Mouse (Mus musculus): ENCODE measurements around the gene Immp1l. TPM values are rescaled to one million over a fixed set of nuclear protein-coding genes. Genes with fewer than 3 reads are reported as not detected.

The Immp1l gene
- 10 to 100 TPM; 52.0 to 65.3 TPM for total RNA-seq (2021)
- long read RNA-seq, experiment 1, transcript Immp1l-201 (7 exons, 955 nt): major isoform, 156 of 176 reads
- long read RNA-seq, experiment 1, partial matches to known transcripts: 4 of 176 reads
- long read RNA-seq, experiment 1, other reads (novel, unspliced or antisense): 16 of 176 reads
- long read RNA-seq, experiment 2, transcript Immp1l-201 (7 exons, 955 nt): major isoform, 209 of 236 reads
- long read RNA-seq, experiment 2, partial matches to known transcripts: 9 of 236 reads
- long read RNA-seq, experiment 2, other reads (novel, unspliced or antisense): 18 of 236 reads

DNA sequence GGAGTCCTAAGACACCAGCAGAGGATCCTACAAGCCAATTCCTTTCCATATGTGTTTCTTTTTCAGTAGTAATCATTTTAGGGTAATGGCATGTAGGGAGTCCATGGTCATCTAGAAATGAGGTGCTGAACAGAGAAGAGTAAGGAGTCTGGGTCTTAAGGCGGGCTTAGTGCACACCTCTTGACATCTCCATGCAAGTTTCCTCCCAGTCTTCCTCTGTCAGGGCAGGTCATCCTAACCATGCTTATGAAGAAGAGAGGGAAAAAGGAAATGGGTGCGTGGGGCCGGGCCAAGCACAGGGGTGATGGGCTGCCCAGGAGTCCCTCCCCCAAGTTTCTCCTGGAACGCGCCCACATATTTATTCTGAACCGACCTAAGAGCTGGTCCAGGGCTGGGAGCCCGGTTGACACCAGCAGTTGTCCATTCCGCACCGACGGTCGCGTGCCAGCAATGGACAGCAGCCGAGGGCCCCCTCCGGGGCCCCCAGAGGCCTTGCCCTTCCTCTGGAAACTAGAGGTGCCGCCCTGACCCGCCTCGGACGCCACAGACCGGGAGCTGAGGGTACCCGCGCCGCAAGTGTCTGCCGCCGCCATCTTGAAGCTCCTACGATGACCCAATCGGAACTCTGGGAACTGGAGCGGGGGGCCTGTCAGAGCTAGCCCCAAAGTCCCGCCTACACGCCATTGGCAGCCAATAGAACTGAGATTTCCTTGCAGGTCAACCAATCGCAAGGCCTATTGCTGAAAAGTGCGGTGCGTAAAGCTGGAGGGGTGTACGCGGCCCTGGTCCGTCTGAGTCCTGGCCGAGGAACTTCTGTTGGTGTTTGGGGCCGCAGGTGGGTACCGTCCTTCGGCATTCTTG lies at the start of gene Immp1l, which contains the start of gene Elp4:
Gene Immp1l, plus strand, starts transcription at position 743 of the 861 bp plus-strand sequence.
Gene Elp4, minus strand, starts transcription at position 669 of the 861 bp plus-strand sequence.
- peak; percentile 95 to 96 for DNase-seq
- intact Hi-C loops (cut with DNase I): no loop called here

DNA sequence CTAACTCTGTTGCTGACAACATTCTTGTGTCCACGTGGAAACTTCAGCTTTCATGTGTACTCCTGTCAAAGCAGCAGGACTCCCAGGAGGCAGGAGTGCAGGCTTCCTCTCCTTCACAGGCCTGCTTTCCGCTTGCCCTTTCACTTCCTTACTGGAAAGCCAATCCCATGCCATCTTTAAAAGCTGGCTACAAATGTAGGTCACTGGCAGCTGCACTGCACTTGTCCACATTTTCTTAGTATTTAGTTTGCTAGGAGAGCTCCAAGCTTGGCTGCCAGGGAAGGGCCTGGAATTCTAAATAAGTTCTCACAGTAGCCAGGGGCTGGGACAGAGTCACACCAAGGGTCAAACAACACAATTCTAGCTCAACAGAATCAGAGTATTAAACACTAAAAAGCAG lies 49.7 kb upstream of the Immp1l start:
- peak; percentile 14 to 18 for DNase-seq
- intact Hi-C loops (cut with DNase I): no loop called here

DNA sequence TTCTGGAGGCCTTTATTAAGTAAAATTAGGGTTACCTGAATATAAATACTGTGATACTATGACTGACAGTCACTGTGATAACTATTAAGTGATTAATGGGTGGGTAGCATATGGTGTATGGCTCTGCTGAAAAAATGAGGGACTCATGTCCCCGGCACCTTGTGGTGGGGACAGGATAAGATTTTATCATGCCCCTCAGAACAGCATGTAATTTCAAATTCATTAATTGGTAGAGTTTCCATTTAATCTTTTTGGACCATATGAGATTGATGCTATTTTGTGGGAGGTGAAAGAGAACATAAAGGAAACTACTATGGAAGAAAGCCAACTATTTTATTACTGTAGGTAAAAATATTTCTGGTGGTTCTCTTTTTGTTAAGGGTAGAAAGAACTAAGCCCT lies 31.0 kb upstream of the Immp1l start:
- intact Hi-C loops (cut with DNase I): no loop called here
- no peak for DNase-seq

DNA sequence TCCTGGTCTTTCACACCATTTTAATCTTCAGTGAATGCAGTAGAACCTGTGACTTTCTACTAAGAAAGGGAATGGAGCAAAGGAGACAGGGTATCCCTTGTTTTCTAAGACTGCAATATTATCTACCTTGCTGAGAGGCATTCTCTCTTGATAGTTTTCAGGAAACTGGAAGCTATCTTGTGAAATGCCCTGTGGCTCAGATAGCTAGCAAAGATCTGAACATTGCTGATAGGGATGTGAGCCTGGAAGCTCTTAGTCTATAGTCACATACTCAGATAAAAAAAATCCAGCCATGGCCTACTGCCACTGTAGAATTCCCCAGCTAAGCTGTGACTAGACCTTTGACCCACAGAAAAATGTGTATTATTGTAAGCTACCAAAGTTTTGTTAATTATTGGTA lies 13.6 kb upstream of the Immp1l start:
- DNase-seq: no peak
- intact Hi-C loops (cut with DNase I): no loop called here

DNA sequence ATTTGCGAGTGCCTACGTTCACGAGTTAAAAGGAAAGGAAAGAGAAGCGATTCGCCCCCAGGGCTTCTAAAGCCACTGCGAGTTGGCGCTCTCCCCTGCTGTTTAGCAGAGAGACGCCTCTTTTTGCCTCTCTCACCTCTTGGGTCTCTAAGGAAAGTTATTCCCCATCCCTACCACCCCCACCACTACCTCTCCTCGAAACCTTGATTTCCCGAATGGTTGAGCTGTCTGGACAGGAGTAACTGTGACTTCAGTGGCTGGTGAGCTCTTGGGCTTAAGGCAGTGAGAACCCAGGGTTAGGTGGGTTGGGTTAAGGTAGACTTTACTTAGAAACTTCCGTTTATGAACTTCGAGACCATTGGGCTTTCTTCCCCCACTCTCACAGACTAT lies 314 bp downstream of the Immp1l start:
- intact Hi-C loops (cut with DNase I): no loop called here
- DNase-seq: no peak

DNA sequence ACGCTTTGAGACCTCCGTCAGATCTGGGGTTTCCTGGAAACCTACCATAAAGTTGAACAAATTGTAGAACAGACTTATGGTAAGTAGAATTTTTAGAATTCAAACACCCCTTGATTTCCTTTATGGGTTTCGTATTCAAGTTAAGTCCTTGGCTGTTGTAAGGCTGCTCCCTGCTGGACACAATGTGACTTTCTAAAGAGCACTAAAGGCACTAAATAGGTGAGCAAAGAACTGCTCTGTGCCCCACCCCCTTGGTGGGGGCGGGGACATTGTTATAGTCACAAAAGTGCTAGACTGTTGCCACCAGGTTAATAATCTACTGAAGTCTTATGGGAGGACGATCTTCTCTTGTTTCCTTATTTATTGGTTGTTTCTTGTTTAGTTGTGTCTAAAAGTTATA lies 3.9 kb downstream of the Immp1l start:
- intact Hi-C loops (cut with DNase I): no loop called here
- no peak for DNase-seq

DNA sequence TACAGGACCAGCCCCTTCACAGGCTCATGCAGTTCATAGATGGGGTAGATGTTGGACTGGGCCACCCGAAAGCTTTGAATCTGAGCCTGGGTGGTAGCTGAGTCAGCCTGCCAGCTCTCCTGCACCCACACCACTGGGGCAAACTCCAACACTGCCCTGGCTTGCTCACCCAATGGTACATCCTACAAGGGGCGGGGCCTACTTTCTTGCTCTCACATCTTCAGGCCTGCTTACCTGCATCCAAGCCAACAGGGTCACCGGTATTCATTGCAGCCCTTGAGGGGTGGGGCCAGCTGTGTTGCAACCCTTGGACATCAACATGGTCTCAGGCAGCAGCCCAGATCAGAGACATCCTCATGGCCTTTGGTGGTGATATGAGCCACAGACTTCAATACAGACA lies 6.2 kb downstream of the Immp1l start:
- intact Hi-C loops (cut with DNase I): no loop called here
- DNase-seq: no peak

DNA sequence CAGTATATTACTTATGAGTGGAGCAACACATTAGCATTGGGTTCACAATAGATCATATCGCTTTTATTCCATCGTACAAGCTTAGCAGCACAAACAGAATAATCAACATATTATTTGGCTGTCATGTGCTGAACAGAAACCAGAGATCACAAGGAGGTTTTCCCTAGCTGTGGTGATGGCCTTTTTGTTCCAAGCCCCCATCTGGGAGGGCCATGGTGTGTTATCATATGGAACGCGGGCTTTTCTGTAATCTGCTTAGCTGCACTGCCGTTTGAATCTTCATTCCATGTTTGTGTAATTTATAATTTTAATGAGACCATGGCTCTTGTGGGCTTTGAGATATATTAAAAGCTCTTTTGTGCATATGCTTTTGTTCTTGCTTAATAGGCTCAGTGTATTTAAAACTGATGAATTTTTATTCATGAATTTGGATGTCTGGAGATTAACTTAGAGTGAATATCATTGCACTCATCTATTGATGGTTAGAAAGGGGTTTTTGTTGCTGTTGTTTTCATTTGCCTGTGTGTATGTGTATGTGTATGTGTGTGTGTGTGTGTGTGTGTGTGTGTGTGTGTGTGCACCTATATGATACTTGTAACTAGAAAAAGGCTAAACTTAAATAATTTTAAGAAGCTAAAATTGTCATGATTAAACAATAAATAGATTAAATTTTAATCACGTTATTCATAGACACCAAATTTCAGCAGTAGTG lies 9.4 kb downstream of the Immp1l start:
- DNase-seq: no peak
- intact Hi-C loops (cut with DNase I): no loop called here

DNA sequence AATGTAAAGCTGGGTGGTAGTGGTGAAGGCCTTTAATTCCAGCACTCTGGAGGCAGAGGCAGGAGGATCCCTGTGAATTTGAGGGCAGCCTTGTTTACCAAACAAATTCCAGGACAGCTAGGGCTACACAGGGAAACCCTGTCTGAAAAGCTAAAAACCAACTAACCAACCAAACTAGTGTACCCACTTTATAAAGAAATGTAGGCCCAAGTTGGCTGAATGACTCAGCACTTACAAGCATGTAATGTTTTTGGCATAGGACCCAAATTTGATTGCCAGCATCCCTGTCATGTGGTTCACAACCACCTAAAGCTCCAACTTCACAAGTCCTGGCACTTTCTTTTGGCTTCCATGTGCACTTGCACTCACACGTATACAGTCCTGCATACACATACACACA lies 12.2 kb downstream of the Immp1l start:
- intact Hi-C loops (cut with DNase I): no loop called here
- DNase-seq: no peak

DNA sequence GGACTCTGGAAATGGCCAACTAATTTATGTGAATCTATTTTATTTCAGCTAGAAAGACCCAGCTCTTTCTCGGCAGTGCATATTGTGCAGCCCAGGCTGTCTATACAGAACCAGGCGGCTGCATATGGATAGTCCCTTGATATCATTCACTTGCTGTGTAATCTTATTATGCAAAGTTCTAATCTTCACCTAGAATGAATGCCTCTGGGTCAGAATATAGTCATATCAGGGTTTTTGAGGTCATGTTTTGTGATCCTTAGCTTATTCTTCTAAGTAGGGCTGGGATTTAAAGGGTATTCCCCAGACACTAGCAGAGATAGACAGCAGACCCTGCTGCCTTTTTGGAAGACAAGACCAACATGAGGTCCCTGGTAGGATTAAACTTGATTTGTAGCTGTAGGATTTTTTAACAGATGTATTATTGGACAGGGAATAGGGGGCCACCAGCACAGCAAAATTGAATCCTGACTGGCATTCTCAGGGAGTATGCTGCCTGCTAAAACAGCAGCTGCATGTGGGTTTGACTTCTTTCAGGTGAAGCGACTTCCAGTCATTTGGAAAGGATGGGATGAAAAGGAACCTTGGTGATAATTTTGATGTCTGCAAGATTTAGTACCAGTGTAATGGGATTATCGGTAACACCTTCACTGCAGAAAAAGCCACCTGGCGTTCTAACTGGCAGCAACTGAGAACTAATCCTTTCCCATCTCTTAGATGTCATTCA lies 13.3 kb downstream of the Immp1l start:
- intact Hi-C loops (cut with DNase I): no loop called here

DNA sequence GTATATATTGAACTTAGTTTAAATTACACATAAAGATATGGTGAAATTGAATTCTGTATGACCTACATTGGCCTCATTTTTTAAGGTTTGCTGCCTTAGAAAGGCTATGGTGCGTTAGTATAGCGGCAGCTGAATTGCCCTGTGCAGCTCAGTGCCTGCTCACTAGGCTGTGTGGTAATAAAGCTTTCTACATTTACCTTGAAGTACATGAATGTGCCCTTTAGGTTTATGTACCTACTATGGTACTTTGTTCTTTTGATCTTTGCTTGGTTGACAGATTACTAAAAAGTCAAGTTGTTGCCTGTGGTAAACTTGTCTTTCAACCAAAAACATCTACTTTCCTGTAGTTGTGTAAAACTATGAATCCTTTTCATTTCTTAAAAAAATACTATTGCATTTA lies 45.7 kb downstream of the Immp1l start:
- DNase-seq: no peak
- intact Hi-C loops (cut with DNase I): no loop called here

More for the DNA sequence above, 13.3 kb downstream of the Immp1l start:
- DNase-seq: no peak

DNA sequence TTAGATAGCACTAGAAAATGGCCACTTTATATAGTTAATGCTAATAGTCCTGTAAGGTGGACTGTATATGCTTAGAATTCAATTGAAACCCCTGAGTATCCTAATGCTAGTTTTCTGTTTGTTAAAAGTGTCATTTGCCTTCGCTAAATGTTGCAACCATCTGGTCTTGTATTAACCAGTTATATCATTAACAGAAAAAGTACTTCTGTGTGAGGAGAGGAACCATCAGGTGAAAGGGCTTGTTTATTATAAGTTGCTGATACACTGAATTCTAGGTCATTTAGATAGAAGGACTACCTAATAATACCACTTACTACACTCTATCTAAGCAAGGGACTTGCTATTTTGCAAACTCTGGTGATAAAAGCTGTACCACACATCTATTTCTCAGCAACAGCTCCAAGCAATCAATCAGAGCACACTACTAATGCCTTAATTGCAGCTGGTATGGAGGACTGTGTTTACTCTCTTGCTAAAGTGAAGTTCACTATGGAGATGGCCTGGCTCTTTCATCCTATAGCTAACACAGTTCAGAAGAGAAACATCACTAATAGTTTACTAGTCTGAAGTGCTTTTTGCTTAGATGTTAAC lies 47.0 kb downstream of the Immp1l start:
- DNase-seq: no peak
- intact Hi-C loops (cut with DNase I): no loop called here

DNA sequence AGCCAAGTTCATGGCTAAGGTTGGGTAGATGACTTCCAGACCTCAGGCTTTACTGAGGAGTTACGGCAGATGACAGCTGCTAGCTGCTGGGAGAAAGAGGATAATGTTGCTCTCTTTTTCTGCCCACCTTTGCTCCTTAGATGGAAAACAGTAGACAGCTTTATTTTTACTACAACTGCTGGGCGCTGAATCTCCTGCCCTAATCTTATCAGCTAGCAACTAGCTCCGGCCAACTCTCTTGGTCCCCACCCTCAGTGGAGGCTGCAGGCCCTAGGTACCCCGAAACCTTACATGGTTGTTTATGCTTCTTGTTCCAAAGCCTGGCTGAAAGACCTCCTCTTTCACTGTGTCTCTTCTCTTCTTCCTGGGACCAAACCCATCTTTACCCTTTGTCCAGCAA lies 49.4 kb downstream of the Immp1l start:
- intact Hi-C loops (cut with DNase I): no loop called here
- DNase-seq: no peak

DNA sequence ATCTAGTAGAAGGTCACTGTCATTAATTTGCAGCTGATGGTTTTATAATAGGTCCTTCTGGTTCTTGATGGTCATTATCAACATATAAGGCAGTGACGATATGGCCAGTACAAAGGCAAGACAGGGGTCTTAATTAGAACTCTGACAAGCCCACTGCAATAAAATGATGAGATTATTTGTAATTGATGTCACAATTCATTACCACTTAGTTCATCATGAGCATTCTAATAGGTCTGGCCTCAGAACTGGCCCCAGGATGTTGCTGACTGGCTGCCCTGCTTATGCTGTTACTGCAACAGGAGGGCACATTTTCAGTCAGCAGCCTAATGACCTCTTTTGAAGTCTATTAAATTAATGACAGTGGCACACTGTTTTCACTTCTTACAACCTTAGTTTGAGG lies 59.0 kb downstream of the Immp1l start:
- intact Hi-C loops (cut with DNase I): no loop called here
- no peak for DNase-seq

DNA sequence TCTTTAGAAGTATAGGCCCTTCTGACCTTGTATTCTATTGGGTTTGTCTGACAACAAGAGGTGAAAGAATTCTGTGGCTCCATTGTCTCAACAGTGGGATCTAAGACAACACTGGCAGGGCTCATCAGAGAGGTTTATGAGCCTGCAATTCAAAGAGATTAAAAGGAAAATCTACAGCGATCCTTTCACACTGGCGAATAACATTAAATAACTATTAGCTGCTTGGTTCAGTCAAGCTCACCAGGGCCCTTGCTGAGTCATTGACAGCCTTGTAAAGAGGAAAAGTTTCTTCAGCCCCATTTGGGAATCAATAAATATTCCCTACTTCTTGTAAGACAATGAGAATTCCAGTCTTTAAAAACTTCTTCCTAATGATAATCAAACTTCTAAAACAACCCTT lies 69.5 kb downstream of the Immp1l start:
- intact Hi-C loops (cut with DNase I): no loop called here
- no peak for DNase-seq

DNA sequence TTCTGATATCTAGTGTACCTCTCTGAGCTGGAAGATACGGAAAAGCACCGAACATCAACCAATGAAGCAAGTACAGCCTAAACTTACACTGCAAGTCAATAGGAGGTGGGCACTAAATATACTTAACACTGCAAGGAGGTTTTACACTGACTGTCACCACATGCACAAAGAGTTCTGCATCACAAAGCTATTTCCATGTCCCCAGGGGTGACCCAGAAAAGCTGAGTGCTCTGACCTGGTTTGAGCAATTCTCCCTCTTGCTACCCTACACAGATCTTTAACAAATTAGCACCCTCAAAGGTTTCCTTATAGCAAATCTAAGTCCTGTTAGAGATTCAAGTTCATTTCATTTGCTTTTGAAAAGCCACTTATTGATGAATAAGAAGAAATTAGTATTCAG lies 73.6 kb downstream of the Immp1l start:
- DNase-seq: no peak
- intact Hi-C loops (cut with DNase I): no loop called here

DNA sequence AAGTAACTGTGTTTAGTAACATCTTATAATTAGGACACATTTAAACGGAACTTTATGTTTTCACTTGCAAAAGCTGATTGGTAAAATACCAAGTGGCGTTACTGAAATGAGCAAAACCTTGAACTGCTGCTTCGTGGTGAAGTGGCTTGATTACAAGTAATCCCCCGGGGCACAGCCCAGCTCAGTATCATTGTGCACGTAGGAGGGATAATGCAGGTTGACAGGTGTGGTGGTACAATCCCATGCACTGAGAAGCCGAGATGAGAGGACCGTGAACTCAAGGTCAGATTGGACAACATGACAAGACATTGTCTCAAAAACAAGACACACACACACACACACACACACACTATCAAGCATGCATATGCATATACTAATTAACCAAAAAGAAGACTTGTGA lies 80.8 kb downstream of the Immp1l start:
- intact Hi-C loops (cut with DNase I): no loop called here
- no peak for DNase-seq

DNA sequence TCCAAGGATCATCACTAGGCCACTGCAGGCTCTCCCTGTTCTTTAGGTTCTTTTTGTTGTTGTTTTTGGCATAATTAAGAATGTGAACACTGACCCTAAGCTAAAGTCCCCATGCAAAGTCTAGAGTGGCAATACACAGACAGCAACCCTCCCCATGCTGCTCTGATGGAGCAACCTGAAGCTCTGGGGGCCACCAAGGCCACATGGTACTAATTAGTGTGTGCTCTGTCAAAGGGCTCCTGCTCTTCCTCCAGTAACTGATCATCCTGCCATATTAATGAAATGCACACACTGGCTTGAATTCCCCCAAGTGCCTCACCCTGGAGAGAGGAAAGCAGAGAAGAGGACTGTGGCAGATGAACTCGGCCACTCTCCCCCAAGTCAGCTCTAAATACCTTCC lies 82.7 kb downstream of the Immp1l start:
- intact Hi-C loops (cut with DNase I): no loop called here
- DNase-seq: no peak

DNA sequence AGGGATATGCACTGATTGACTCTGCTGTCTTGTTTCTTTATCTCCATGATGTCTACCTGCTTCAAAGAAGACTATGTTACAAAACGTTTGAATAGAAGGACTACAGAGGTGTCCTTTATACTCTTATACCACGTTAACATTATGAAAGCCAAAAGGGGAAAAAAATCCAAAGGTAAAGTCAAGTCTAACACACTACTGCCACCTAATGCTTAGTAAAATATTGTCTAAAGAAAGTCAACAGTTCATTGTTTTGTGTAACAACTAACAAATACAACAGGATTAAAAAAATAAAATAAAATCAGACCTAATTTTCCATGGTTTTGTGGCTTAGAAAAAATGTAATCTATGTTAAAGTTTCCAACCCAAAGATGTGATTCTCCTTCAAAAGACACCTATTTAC lies 83.6 kb downstream of the Immp1l start:
- DNase-seq: no peak
- intact Hi-C loops (cut with DNase I): no loop called here

Data from gastrocnemius, postnatal 36 days (tissue).